Mouse (Mus musculus) megakaryocyte, embryonic 14.5 days (primary cell): Measurements from ENCODE around the gene Ivns1abp. TPM values are rescaled to one million over a fixed set of nuclear protein-coding genes. Genes with fewer than 3 reads are reported as not detected.
"Not testable (repeated sequence)": the region's sequence is repeated elsewhere in the genome, so short reads cannot be mapped to it uniquely, and the experiment has no call there.

Source experiments
- H3K27me3 ChIP-seq: replicated peaks from 2 replicates; pipeline ENCODE3; 2012; ENCODE audit warnings: inconsistent platforms
- H3K36me3 ChIP-seq: replicated peaks from 2 replicates; pipeline ENCODE3; 2012; ENCODE audit warnings: low read length, inconsistent platforms, mixed read lengths
- H3K4me1 ChIP-seq: 2 replicates; pipeline ENCODE4 v1.6.1; 2012; ENCODE audit warnings: inconsistent platforms
- H3K4me3 ChIP-seq: replicated peaks from 2 replicates; pipeline ENCODE3; 2012; ENCODE audit warnings: moderate library complexity, mild to moderate bottlenecking, inconsistent platforms
- H3K9me3 ChIP-seq: 2 replicates; pipeline ENCODE4 v1.6.1; 2012; ENCODE audit warnings: inconsistent platforms
- FLI1 ChIP-seq: IDR thresholded peaks from 2 replicates; pipeline ENCODE4 v1.6.1; 2012; ENCODE audit warnings: low read length, inconsistent platforms, mixed read lengths
- GATA1 ChIP-seq: IDR thresholded peaks from 3 replicates; pipeline ENCODE4 v1.6.1; 2012; ENCODE audit warnings: mixed read lengths, low read length, inconsistent platforms, borderline replicate concordance
- polyA plus RNA-seq: library from polyadenylated mRNA; stranded (reverse); fragments of >175 nt; gene quantifications from 2 replicates; pipeline ENCODE4 v1.2.3, GENCODE M21; 2012; ENCODE audit warnings: low replicate concordance; ENCODE audit not compliant: insufficient read depth

Gene Ivns1abp
- 7.6 and 8.7 TPM in 2 replicates for polyA plus RNA-seq

DNA sequence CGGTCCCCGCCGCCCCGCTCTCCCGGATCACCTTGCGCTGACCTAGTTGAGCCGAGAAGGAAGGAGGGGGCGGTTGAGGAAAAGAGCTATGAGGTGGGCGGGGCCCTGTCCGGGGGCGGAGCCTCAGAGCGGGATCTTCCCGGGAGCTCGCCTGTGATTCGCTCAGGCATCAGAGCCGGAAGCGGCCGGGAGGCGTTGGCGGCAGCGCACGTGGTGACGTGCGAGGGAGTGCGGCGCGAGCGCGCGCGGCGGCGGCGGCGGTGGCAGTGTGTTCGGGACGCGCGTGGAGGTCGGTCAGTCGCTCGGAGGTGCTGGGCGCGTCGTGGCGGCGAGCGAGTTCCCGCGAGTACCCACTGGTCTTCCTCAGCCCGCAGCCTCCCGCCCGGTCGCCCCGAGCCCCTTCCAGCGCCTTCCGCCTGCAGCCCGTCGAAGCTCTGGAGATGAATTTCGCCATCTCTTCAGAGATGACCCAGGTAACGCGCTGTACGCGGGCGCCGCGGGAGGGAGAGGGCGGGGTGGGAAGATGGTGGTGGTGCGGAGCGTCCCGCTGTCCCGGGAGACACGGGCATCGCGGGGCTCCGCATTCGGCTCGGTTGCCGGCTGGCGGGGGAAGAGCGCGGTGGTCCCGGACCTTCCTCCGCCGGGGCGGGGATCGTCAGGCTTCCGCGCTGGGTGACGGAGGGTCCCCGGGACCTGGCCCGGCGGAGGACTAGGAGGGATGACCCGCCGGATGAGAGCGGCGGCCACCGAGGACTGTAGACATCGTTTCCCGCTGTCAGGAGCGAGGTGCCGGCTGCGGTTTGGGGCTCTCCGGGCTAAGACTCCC lies at the start of gene Ivns1abp:
TSS of gene Ivns1abp (plus strand) at position 195 of the 826 bp plus-strand sequence.
- H3K27me3 ChIP-seq = no peaks in the 10 kb centered on the region
- peaks cover 3% of the 10 kb centered on the region for H3K36me3 ChIP-seq
- peak within 1 kb of the TSS; percentile 97 for H3K4me3 ChIP-seq
- H3K4me1 ChIP-seq = peaks cover 41% of the 10 kb centered on the region
- H3K9me3 ChIP-seq = no peaks in the 10 kb centered on the region
- no peak for TF ChIP-seq GATA1
- 0 out of 2 replicates have a peak, but pooled peaks have one; percentile 23 for TF ChIP-seq FLI1

- no peaks in the 10 kb centered on the region for H3K9me3 ChIP-seq
- no peak for TF ChIP-seq FLI1
- TF ChIP-seq GATA1 = no peak
- 0 out of 2 replicates have a peak, but pooled peaks cover 3% of the 10 kb centered on the region for H3K4me1 ChIP-seq
- no peak overlapping the region for H3K4me3 ChIP-seq
- no peaks in the 10 kb centered on the region for H3K36me3 ChIP-seq
- H3K27me3 ChIP-seq = no peaks in the 10 kb centered on the region
These were observed 48.8 kb upstream of the Ivns1abp start for GRCm38 (mm10) chr1:151295486-151295885.

GRCm38 (mm10) chr1:151296621-151297020 lies 47.7 kb upstream of the Ivns1abp start:
- H3K36me3 ChIP-seq = no peaks in the 10 kb centered on the region
- no peaks in the 10 kb centered on the region for H3K9me3 ChIP-seq
- TF ChIP-seq FLI1 = no peak
- TF ChIP-seq GATA1 = no peak
- H3K27me3 ChIP-seq = no peaks in the 10 kb centered on the region
- H3K4me3 ChIP-seq = no peak overlapping the region
- peaks cover 3% of the 10 kb centered on the region; the same call in 1 of the 2 replicates for H3K4me1 ChIP-seq

DNA sequence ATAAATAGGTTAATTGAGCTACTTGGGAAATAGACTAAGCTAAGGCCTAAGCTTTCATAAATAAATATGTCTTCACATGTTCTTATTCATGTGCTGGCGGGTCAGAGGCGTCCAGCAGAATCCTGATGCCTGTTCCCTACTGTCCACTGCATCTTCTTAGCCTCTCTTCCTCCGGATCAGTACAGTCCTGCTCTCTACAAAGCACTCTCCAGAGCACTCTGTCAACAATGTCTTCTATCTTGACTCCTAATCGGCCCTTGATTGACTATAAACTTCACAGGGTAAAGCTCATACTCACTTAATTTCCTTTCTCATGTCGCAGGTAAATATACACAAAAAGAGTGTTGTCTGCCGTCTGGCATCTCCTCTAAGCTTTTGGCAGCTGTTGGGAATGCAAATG lies 47.3 kb upstream of the Ivns1abp start:
- Histone ChIP-seq H3K36me3 (no peaks in the 10 kb centered on the region), H3K4me3 (no peak overlapping the region), H3K4me1 (peaks cover 5% of the 10 kb centered on the region), H3K9me3 (no peaks in the 10 kb centered on the region), H3K27me3 (no peaks in the 10 kb centered on the region)
- TF ChIP-seq FLI1 (no peak), GATA1 (no peak)

GRCm38 (mm10) chr1:151297596-151297995 lies 46.7 kb upstream of the Ivns1abp start:
- Histone ChIP-seq H3K27me3 (no peaks in the 10 kb centered on the region), H3K4me3 (no peak overlapping the region), H3K9me3 (no peaks in the 10 kb centered on the region), H3K4me1 (peaks cover 11% of the 10 kb centered on the region), H3K36me3 (no peaks in the 10 kb centered on the region)
- TF ChIP-seq FLI1 = no peak
- no peak for TF ChIP-seq GATA1

DNA sequence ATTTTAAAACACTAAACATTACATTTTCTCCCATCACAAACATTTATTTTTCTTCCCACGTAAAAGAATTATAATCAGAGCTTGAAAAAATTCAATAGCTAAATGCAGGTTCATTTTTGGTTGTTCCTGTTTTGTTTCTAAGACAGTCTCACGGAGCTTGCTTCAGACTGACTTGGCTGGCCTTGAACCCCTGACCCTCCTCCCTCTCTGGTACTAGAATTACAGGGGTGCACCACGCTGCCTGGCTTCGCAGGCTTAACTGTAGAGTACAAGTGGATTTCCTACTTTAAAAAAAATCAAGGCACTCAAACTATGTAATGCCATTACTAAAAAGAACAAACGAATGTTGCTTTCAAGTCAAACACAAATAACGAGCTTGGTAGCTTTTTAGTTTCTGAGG lies 42.8 kb upstream of the Ivns1abp start:
- H3K4me3 ChIP-seq = no peak overlapping the region
- no peaks in the 10 kb centered on the region for H3K27me3 ChIP-seq
- TF ChIP-seq FLI1 (no peak), GATA1 (no peak)
- no peaks in the 10 kb centered on the region for H3K9me3 ChIP-seq
- H3K36me3 ChIP-seq = no peaks in the 10 kb centered on the region
- peaks cover 10% of the 10 kb centered on the region for H3K4me1 ChIP-seq

GRCm38 (mm10) chr1:151301904-151302303 lies 42.4 kb upstream of the Ivns1abp start:
- peaks cover 10% of the 10 kb centered on the region for H3K4me1 ChIP-seq
- no peaks in the 10 kb centered on the region for H3K9me3 ChIP-seq
- no peaks in the 10 kb centered on the region for H3K27me3 ChIP-seq
- TF ChIP-seq FLI1 = no peak
- no peak for TF ChIP-seq GATA1
- no peaks in the 10 kb centered on the region for H3K36me3 ChIP-seq
- H3K4me3 ChIP-seq = no peak overlapping the region

GRCm38 (mm10) chr1:151303265-151303664 lies 41.0 kb upstream of the Ivns1abp start:
- Histone ChIP-seq H3K4me1 (peaks cover 10% of the 10 kb centered on the region), H3K9me3 (no peaks in the 10 kb centered on the region), H3K36me3 (no peaks in the 10 kb centered on the region), H3K27me3 (no peaks in the 10 kb centered on the region), H3K4me3 (no peak overlapping the region)
- TF ChIP-seq GATA1 (no peak), FLI1 (no peak)

GRCm38 (mm10) chr1:151305001-151305400 lies 39.3 kb upstream of the Ivns1abp start:
- not testable (repeated sequence) for H3K9me3 ChIP-seq, H3K36me3 ChIP-seq, H3K27me3 ChIP-seq, H3K4me3 ChIP-seq
- H3K4me1 ChIP-seq = peaks cover 13% of the 10 kb centered on the region

GRCm38 (mm10) chr1:151307059-151307458 lies 37.2 kb upstream of the Ivns1abp start:
- no peaks in the 10 kb centered on the region for H3K36me3 ChIP-seq
- H3K4me3 ChIP-seq = no peak overlapping the region
- no peaks in the 10 kb centered on the region for H3K27me3 ChIP-seq
- TF ChIP-seq GATA1 = no peak
- no peak for TF ChIP-seq FLI1
- H3K9me3 ChIP-seq = no peaks in the 10 kb centered on the region
- peaks cover 10% of the 10 kb centered on the region for H3K4me1 ChIP-seq

- Histone ChIP-seq H3K9me3 (no peaks in the 10 kb centered on the region), H3K4me1 (peaks cover 3% of the 10 kb centered on the region; the same call in 1 of the 2 replicates), H3K4me3 (no peak overlapping the region), H3K27me3 (no peaks in the 10 kb centered on the region), H3K36me3 (no peaks in the 10 kb centered on the region)
- TF ChIP-seq FLI1 (no peak), GATA1 (no peak)
These were observed 36.5 kb upstream of the Ivns1abp start for GRCm38 (mm10) chr1:151307821-151308220.
